Mouse (Mus musculus): ENCODE measurements around the gene Rnf115. TPM values are rescaled to one million over a fixed set of nuclear protein-coding genes. Genes with fewer than 3 reads are reported as not detected.

Rnf115 gene
- polyA plus RNA-seq, 1 experiment = 13.5 TPM

- TF ChIP-seq MYOG (IDR thresholded peaks at IDR 0.05; ENCODE audit: control insufficient read depth, extremely low read depth, insufficient read length) = no peak
- no peak for TF ChIP-seq MYOD1 (IDR thresholded peaks at IDR 0.05; ENCODE audit: control insufficient read depth, insufficient read length, low read depth)
- no peaks in the 10 kb centered on the region for H3K27me3 ChIP-seq (ENCODE audit: control insufficient read depth, insufficient read depth, insufficient read length)
Observed at GRCm38 (mm10) chr3:96821581-96821980, 94.1 kb downstream of the Rnf115 start.

DNA sequence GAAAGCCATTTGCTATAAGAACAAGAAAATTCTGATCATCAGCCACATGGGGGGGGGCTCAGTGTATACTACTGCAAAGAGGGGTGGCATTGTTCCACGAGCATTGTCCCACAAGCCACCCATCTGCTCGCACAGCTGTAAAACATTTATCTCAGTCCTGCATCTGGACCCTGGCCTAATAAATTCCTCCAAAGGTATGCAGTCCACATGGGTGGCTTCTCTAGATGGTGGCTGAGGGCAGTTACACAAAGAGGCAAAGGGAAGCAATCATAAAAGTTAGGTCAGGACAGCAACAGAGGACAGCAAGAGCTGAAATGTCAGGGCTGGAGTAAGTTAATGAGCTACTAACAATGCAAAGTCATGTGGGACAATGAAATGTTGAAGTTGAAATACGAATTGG lies 96.2 kb downstream of the Rnf115 start:
- Histone ChIP-seq H3K79me3 (ENCODE audit: low read depth) (no peaks in the 10 kb centered on the region), H3K79me2 (ENCODE audit: control insufficient read depth, insufficient read depth) (no peaks in the 10 kb centered on the region), H3K36me3 (ENCODE audit: control insufficient read depth, insufficient read depth) (no peaks in the 10 kb centered on the region), H3ac (ENCODE audit: control insufficient read depth, insufficient read length, low read depth) (no peak overlapping the region), H3K27me3 (ENCODE audit: control insufficient read depth, insufficient read depth, insufficient read length) (no peaks in the 10 kb centered on the region), H3K4me3 (ENCODE audit: insufficient read depth, poor library complexity, severe bottlenecking) (no peak overlapping the region)
- TF ChIP-seq MYOD1 (IDR thresholded peaks at IDR 0.05; ENCODE audit: control insufficient read depth, insufficient read length, low read depth) (no peak), MAX (IDR thresholded peaks at IDR 0.05) (no peak), CEBPB (IDR thresholded peaks at IDR 0.05; ENCODE audit: low read depth) (no peak), FOSL1 (IDR thresholded peaks at IDR 0.05; ENCODE audit: insufficient read depth, low read length, poor library complexity, severe bottlenecking) (no peak), MYOG (IDR thresholded peaks at IDR 0.05; ENCODE audit: control insufficient read depth, extremely low read depth, insufficient read length) (no peak), CTCF (IDR thresholded peaks at IDR 0.05; ENCODE audit: control insufficient read depth, insufficient read depth, insufficient read length) (no peak), USF1 (IDR thresholded peaks at IDR 0.05; ENCODE audit: low read depth) (no peak)

More at GRCm38 (mm10) chr3:96821581-96821980, 94.1 kb downstream of the Rnf115 start:
- Histone ChIP-seq H3K4me3 (ENCODE audit: insufficient read depth, poor library complexity, severe bottlenecking) (no peak overlapping the region), H3K36me3 (ENCODE audit: control insufficient read depth, insufficient read depth) (no peaks in the 10 kb centered on the region), H3K79me2 (ENCODE audit: control insufficient read depth, insufficient read depth) (no peaks in the 10 kb centered on the region), H3K79me3 (ENCODE audit: low read depth) (no peaks in the 10 kb centered on the region), H3ac (ENCODE audit: control insufficient read depth, insufficient read length, low read depth) (no peak overlapping the region)

- no peak overlapping the region for H3K4me3 ChIP-seq (ENCODE audit: insufficient read depth, poor library complexity, severe bottlenecking)
- no peaks in the 10 kb centered on the region for H3K36me3 ChIP-seq (ENCODE audit: control insufficient read depth, insufficient read depth)
- no peaks in the 10 kb centered on the region for H3K79me2 ChIP-seq (ENCODE audit: control insufficient read depth, insufficient read depth)
- no peak for TF ChIP-seq MYOG (IDR thresholded peaks at IDR 0.05; ENCODE audit: control insufficient read depth, extremely low read depth, insufficient read length)
- no peak for TF ChIP-seq CTCF (IDR thresholded peaks at IDR 0.05; ENCODE audit: control insufficient read depth, insufficient read depth, insufficient read length)
- TF ChIP-seq CEBPB (IDR thresholded peaks at IDR 0.05; ENCODE audit: low read depth) = no peak
- no peak for TF ChIP-seq MAX (IDR thresholded peaks at IDR 0.05)
- no peak for TF ChIP-seq USF1 (IDR thresholded peaks at IDR 0.05; ENCODE audit: low read depth)
- TF ChIP-seq MYOD1 (IDR thresholded peaks at IDR 0.05; ENCODE audit: control insufficient read depth, insufficient read length, low read depth) = no peak
- no peak for TF ChIP-seq FOSL1 (IDR thresholded peaks at IDR 0.05; ENCODE audit: insufficient read depth, low read length, poor library complexity, severe bottlenecking)
- no peaks in the 10 kb centered on the region for H3K79me3 ChIP-seq (ENCODE audit: low read depth)
- no peak overlapping the region for H3ac ChIP-seq (ENCODE audit: control insufficient read depth, insufficient read length, low read depth)
- no peaks in the 10 kb centered on the region for H3K27me3 ChIP-seq (ENCODE audit: control insufficient read depth, insufficient read depth, insufficient read length)
Observed at GRCm38 (mm10) chr3:96824614-96825013, 97.2 kb downstream of the Rnf115 start.

- H3K36me3 ChIP-seq (ENCODE audit: control insufficient read depth, insufficient read depth) = no peaks in the 10 kb centered on the region
Observed at GRCm38 (mm10) chr3:96825261-96825660, 97.8 kb downstream of the Rnf115 start.

GRCm38 (mm10) chr3:96828308-96828864 lies 100.9 kb downstream of the Rnf115 start:
- Histone ChIP-seq H3K4me3 (ENCODE audit: insufficient read depth, poor library complexity, severe bottlenecking) (no peak overlapping the region), H3K36me3 (ENCODE audit: control insufficient read depth, insufficient read depth) (no peaks in the 10 kb centered on the region), H3K27me3 (ENCODE audit: control insufficient read depth, insufficient read depth, insufficient read length) (peaks cover 10% of the 10 kb centered on the region), H3K79me2 (ENCODE audit: control insufficient read depth, insufficient read depth) (no peaks in the 10 kb centered on the region), H3K79me3 (ENCODE audit: low read depth) (no peaks in the 10 kb centered on the region), H3ac (ENCODE audit: control insufficient read depth, insufficient read length, low read depth) (no peak overlapping the region)
- TF ChIP-seq CEBPB (IDR thresholded peaks at IDR 0.05; ENCODE audit: low read depth) = no peak
- no peak for TF ChIP-seq MYOD1 (IDR thresholded peaks at IDR 0.05; ENCODE audit: control insufficient read depth, insufficient read length, low read depth)
- TF ChIP-seq USF1 (IDR thresholded peaks at IDR 0.05; ENCODE audit: low read depth) = no peak
- TF ChIP-seq FOSL1 (IDR thresholded peaks at IDR 0.05; ENCODE audit: insufficient read depth, low read length, poor library complexity, severe bottlenecking) = no peak
- no peak for TF ChIP-seq CTCF (IDR thresholded peaks at IDR 0.05; ENCODE audit: control insufficient read depth, insufficient read depth, insufficient read length)
- TF ChIP-seq MYOG (IDR thresholded peaks at IDR 0.05; ENCODE audit: control insufficient read depth, extremely low read depth, insufficient read length) = no peak
- no peak for TF ChIP-seq MAX (IDR thresholded peaks at IDR 0.05)

More at GRCm38 (mm10) chr3:96825261-96825660, 97.8 kb downstream of the Rnf115 start:
- Histone ChIP-seq H3ac (ENCODE audit: control insufficient read depth, insufficient read length, low read depth) (no peak overlapping the region), H3K79me3 (ENCODE audit: low read depth) (no peaks in the 10 kb centered on the region), H3K79me2 (ENCODE audit: control insufficient read depth, insufficient read depth) (no peaks in the 10 kb centered on the region), H3K4me3 (ENCODE audit: insufficient read depth, poor library complexity, severe bottlenecking) (no peak overlapping the region), H3K27me3 (ENCODE audit: control insufficient read depth, insufficient read depth, insufficient read length) (no peaks in the 10 kb centered on the region)
- TF ChIP-seq MAX (IDR thresholded peaks at IDR 0.05) = no peak
- TF ChIP-seq CTCF (IDR thresholded peaks at IDR 0.05; ENCODE audit: control insufficient read depth, insufficient read depth, insufficient read length) = no peak
- no peak for TF ChIP-seq FOSL1 (IDR thresholded peaks at IDR 0.05; ENCODE audit: insufficient read depth, low read length, poor library complexity, severe bottlenecking)

DNA sequence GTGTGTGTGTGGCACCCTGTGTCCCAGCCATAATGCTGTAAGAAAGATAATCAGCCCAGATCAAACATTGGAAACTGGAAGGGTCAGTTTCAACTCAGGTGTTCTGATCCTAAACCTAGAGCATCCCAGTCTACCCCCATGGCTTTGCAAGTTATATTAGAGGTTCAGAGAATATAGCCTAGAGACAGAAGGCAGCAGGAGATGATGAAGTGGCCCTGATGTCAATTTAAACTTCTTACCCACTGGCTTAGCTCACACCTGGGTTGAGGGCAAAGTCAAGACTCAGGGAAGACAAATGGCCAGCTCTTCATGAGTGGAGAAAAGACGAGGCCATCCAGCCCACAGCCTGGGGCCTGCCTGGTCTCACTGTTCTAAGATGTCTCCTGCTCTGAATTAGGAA lies 101.5 kb downstream of the Rnf115 start, which contains the start of the genes Pdzk1 and Cd160:
TSS of gene Pdzk1 (plus strand) at position 301 of the 400 bp plus-strand sequence.
TSS of gene Cd160 (minus strand) at position 368 of the 400 bp plus-strand sequence.
- Histone ChIP-seq H3K4me3 (ENCODE audit: insufficient read depth, poor library complexity, severe bottlenecking) (no peak within 1 kb of the TSS), H3K36me3 (ENCODE audit: control insufficient read depth, insufficient read depth) (no peaks in the 10 kb centered on the region), H3K79me2 (ENCODE audit: control insufficient read depth, insufficient read depth) (no peaks in the 10 kb centered on the region), H3ac (ENCODE audit: control insufficient read depth, insufficient read length, low read depth) (no peak within 1 kb of the TSS), H3K27me3 (ENCODE audit: control insufficient read depth, insufficient read depth, insufficient read length) (peaks cover 10% of the 10 kb centered on the region), H3K79me3 (ENCODE audit: low read depth) (no peaks in the 10 kb centered on the region)
- TF ChIP-seq FOSL1 (IDR thresholded peaks at IDR 0.05; ENCODE audit: insufficient read depth, low read length, poor library complexity, severe bottlenecking) = no peak
- TF ChIP-seq CEBPB (IDR thresholded peaks at IDR 0.05; ENCODE audit: low read depth) = no peak
- no peak for TF ChIP-seq CTCF (IDR thresholded peaks at IDR 0.05; ENCODE audit: control insufficient read depth, insufficient read depth, insufficient read length)
- no peak for TF ChIP-seq MYOG (IDR thresholded peaks at IDR 0.05; ENCODE audit: control insufficient read depth, extremely low read depth, insufficient read length)
- no peak for TF ChIP-seq USF1 (IDR thresholded peaks at IDR 0.05; ENCODE audit: low read depth)
